Mouse (Mus musculus) cerebellum, adult 2 months (tissue): ENCODE measurements around the gene Nfkb1. TPM values are rescaled to one million over a fixed set of nuclear protein-coding genes. Genes with fewer than 3 reads are reported as not detected.

ENCODE experiments used
- DNase-seq, 2 experiments: peaks; one replicate each; pipeline ENCODE4 v3.0.0; 2021
- H3K27ac ChIP-seq: fragments of 200-500 bp; 2 replicates; pipeline ENCODE4 v1.5.1; 2012; ENCODE audit warnings: low read length, control low read depth, inconsistent platforms; ENCODE audit not compliant: insufficient read depth
- H3K27me3 ChIP-seq: fragments of 200-500 bp; 2 replicates; pipeline ENCODE4 v1.6.1; 2012; ENCODE audit warnings: inconsistent platforms, mild to moderate bottlenecking, low read length, moderate library complexity; ENCODE audit not compliant: control insufficient read depth, insufficient read depth
- H3K4me1 ChIP-seq: fragments of 200-500 bp; 2 replicates; pipeline ENCODE4 v1.6.1; 2011; ENCODE audit warnings: low read length; ENCODE audit not compliant: control insufficient read depth, insufficient read depth
- H3K4me3 ChIP-seq: fragments of 200-500 bp; replicated peaks from 2 replicates; pipeline ENCODE3; 2011; ENCODE audit warnings: mild to moderate bottlenecking, low read depth, low read length, control low read depth; ENCODE audit not compliant: insufficient read depth
- CTCF ChIP-seq: fragments of 200-500 bp; IDR thresholded peaks from 2 replicates; pipeline ENCODE4 v1.5.1; 2011; ENCODE audit warnings: low read depth, mild to moderate bottlenecking, control low read depth, low read length, moderate library complexity, borderline replicate concordance; ENCODE audit not compliant: insufficient read depth
- POLR2A ChIP-seq: fragments of 200-500 bp; IDR thresholded peaks from 2 replicates; pipeline ENCODE4 v1.6.1; 2011; ENCODE audit warnings: low read length, control low read depth, borderline replicate concordance; ENCODE audit not compliant: insufficient read depth
- WGBS: fragments of 180-500 bp; shearing (Covaris S2); methylation state at CpG from one replicate; pipeline ENCODE4 v1.1.7; 2018; 5-methylcytosine and 5-hydroxymethylcytosine counted together
- polyA plus RNA-seq: library from polyadenylated mRNA; depleted of rRNA; stranded (reverse); fragments of >200 nt; gene quantifications from 2 replicates; pipeline ENCODE4 v1.2.3, GENCODE M21; 2012

Gene Nfkb1
- polyA plus RNA-seq, 1 experiment, result 32.7 TPM

DNA sequence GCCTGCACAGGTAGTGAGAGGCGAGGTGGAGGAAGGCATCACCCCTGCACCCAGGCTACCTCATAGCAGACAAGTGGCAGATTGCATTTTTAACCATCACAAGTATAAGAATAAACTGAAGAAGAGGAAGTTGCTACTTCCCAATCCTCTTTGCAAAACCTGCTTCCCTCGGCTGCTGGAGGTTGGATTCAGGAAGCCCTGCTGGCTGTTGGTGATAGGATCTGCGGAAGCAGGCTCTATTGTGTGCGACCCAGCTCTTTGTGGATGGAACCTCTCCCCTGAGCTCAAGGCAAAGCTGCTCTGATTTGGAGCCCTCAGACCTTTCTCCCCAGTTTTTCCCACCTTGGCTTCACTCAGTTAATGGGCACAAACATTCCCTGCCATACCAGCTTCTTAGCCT, 94.3 kb downstream of the Nfkb1 start:
- TF ChIP-seq POLR2A, result no peak
- no peak for TF ChIP-seq CTCF
- no peak overlapping the region for H3K27ac ChIP-seq
- no peak overlapping the region for H3K4me3 ChIP-seq
- 79% methylated on average over 4 of the region's 4 CpGs for WGBS
- H3K4me1 ChIP-seq, result no peaks in the 10 kb centered on the region
- H3K27me3 ChIP-seq, result no peaks in the 10 kb centered on the region
- no peak for DNase-seq

GRCm38 (mm10) chr3:135594238-135594917, 97.0 kb downstream of the Nfkb1 start:
- DNase-seq, result no peak
- no peak for TF ChIP-seq CTCF
- no peak for TF ChIP-seq POLR2A
- Histone ChIP-seq H3K4me1 (no peaks in the 10 kb centered on the region; the same call in 1 of the 2 replicates), H3K4me3 (no peak overlapping the region), H3K27me3 (no peaks in the 10 kb centered on the region), H3K27ac (no peak overlapping the region)
- WGBS, result 80% methylated on average over 21 of the region's 21 CpGs

GRCm38 (mm10) chr3:135592011-135592410, 99.3 kb downstream of the Nfkb1 start:
- no peaks in the 10 kb centered on the region for H3K27me3 ChIP-seq
- H3K4me3 ChIP-seq, result no peak overlapping the region
- H3K4me1 ChIP-seq, result no peaks in the 10 kb centered on the region; the same call in 1 of the 2 replicates
- DNase-seq, result no peak
- TF ChIP-seq POLR2A (no peak), CTCF (no peak)
- WGBS, result 87% methylated on average over 4 of the region's 4 CpGs
- no peak overlapping the region for H3K27ac ChIP-seq

GRCm38 (mm10) chr3:135591376-135591775, 100.0 kb downstream of the Nfkb1 start:
- no peak overlapping the region for H3K27ac ChIP-seq
- WGBS, result 31% methylated on average over 5 of the region's 5 CpGs
- no peaks in the 10 kb centered on the region; the same call in 1 of the 2 replicates for H3K4me1 ChIP-seq
- no peak overlapping the region for H3K4me3 ChIP-seq
- H3K27me3 ChIP-seq, result no peaks in the 10 kb centered on the region
- peak; percentile 26 to 36 for DNase-seq
- TF ChIP-seq POLR2A (no peak), CTCF (no peak)

DNA sequence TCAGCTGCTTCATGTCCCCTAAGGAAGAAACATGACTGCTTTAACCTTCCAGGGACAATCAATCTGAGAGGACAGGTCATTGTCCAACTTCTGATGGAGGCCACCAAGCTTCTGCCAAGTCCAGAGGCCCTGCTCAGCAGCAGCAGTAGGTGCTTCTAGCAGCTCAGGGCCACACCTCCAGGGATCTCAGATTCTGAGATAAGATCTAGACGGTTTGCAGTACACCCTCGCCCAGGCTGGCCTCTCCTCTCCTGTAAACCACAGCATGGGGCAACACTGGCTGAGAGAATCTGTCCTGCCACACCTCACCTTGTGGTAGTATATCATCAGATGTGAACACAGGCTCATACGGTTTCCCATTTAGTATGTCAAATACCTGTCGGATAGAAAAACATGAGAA, 100.9 kb downstream of the Nfkb1 start:
- Histone ChIP-seq H3K27ac (no peak overlapping the region), H3K27me3 (no peaks in the 10 kb centered on the region), H3K4me1 (no peaks in the 10 kb centered on the region; the same call in 1 of the 2 replicates), H3K4me3 (no peak overlapping the region)
- DNase-seq, result no peak
- no peak for TF ChIP-seq CTCF
- no peak for TF ChIP-seq POLR2A
- 77% methylated on average over 4 of the region's 4 CpGs for WGBS

DNA sequence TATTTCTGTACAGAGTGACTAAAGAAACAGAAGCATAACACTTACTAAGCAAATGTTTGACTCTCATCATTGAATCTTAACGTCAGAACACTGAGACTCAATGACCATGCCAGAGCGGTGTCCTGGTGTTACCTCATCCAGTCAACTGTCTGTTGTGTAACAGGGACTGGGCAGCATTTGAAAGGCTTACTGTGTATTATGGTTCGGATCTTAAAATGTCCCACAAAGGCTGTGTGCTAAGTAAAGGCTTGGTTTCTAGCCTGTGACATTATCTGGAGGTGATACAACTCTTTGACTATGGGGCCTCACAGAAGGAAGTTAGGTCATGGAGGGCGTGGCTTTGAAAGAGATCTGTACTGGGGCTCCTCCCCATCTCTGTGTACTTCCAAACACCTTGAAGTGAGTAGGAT, 104.9 kb downstream of the Nfkb1 start:
- Histone ChIP-seq H3K27ac (no peak overlapping the region), H3K27me3 (no peaks in the 10 kb centered on the region), H3K4me3 (no peak overlapping the region), H3K4me1 (peaks cover 5% of the 10 kb centered on the region)
- 77% methylated on average over 4 of the region's 4 CpGs for WGBS
- no peak for TF ChIP-seq CTCF
- no peak for TF ChIP-seq POLR2A
- DNase-seq, result no peak

GRCm38 (mm10) chr3:135586060-135586459, 105.3 kb downstream of the Nfkb1 start:
- Histone ChIP-seq H3K4me3 (no peak overlapping the region), H3K27me3 (no peaks in the 10 kb centered on the region), H3K4me1 (peaks cover 5% of the 10 kb centered on the region; the same call in 1 of the 2 replicates), H3K27ac (no peak overlapping the region)
- no peak for TF ChIP-seq POLR2A
- no peak for TF ChIP-seq CTCF
- no peak for DNase-seq
- 91% methylated on average over 2 of the region's 2 CpGs for WGBS

GRCm38 (mm10) chr3:135585482-135585881, 105.9 kb downstream of the Nfkb1 start:
- H3K27me3 ChIP-seq, result no peaks in the 10 kb centered on the region
- no peak overlapping the region for H3K4me3 ChIP-seq
- H3K27ac ChIP-seq, result no peak overlapping the region
- 60% methylated on average over 6 of the region's 6 CpGs for WGBS
- DNase-seq, result no peak
- TF ChIP-seq CTCF (no peak), POLR2A (no peak)
- peaks cover 5% of the 10 kb centered on the region; the same call in 1 of the 2 replicates for H3K4me1 ChIP-seq
